Mouse (Mus musculus): ENCODE results near the gene Ppp1r21. TPM values are rescaled to one million over a fixed set of nuclear protein-coding genes. Genes with fewer than 3 reads are reported as not detected.

The Ppp1r21 gene
- polyA plus RNA-seq, 1 experiment from 2014 or later = 47.2 TPM

DNA sequence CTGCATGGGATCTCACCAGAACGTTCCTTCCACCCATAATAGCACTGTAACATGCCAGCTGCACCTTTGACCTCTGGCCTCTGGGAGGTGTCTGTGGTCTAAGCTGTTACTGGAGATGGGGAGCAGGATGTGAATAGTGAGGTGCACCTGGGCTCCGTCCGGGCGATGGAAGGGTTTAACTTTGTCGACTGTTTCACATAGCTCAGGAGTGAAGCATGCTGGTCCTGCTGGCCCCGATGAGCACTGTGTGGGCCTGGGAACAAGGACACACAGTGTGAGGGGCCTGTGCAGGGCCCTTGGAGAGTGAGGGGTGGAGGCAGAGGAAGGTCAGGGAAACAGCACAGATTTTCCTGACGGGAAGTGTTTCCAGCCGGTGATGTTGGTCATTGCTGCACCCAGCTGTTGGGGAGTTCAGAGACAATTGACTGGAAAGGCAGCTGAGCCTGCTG lies 23.1 kb downstream of the Ppp1r21 start:
- no peak for DNase-seq
- Histone ChIP-seq H3K4me1 (ENCODE audit: control insufficient read depth, insufficient read depth, low read length) (no peaks in the 10 kb centered on the region), H3K36me3 (ENCODE audit: control insufficient read depth, insufficient read depth, low read length) (peaks cover 57% of the 10 kb centered on the region), H3K9ac (replicated peaks; ENCODE audit: low read length) (no peak overlapping the region), H3K27me3 (ENCODE audit: control insufficient read depth, insufficient read depth, low read length) (no peaks in the 10 kb centered on the region), H3K9me3 (ENCODE audit: control insufficient read depth, low read length) (no peaks in the 10 kb centered on the region), H3K4me2 (ENCODE audit: low read length) (no peak overlapping the region), H3K27ac (replicated peaks; ENCODE audit: low read depth, low read length) (no peak overlapping the region), H3K4me3 (replicated peaks; ENCODE audit: low read depth, low read length) (no peak overlapping the region)
- WGBS = 58% methylated on average over 8 of the region's 8 CpGs
- peak; percentile 14; the same call in 1 of the 2 replicates for ATAC-seq (ENCODE audit: low FRiP score, low TSS enrichment)

DNA sequence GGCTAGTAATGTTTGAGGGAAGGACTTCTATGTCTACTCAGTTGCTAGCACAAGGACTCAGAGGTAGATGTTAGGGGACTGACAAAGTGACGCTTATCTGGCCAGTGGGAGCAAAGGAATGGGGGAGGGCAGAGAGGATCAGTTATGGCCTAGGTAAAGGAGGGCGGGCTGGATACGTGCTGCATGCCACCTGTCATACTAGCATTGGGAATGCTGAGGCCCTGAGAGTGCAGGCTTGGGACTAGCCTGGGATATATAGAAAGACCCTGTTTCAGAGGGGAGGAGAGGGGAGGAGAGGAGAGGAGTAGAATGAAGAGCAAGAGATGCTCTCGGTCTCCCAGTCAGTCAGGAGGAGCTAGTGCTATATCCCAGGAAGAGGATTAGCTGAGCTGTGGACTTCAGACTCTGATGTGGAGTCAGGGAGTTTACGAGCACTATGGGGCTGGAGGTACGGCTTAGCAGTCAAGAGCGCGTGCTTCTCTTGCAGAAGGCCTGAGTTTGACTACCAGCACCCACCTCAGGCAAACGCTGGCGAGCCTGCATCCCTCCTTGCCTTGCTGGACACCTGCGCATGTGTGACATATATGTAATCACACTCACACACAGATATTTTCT lies 23.7 kb downstream of the Ppp1r21 start:
- H3K27me3 ChIP-seq (ENCODE audit: control insufficient read depth, insufficient read depth, low read length) = no peaks in the 10 kb centered on the region
- DNase-seq (no peak), ATAC-seq (ENCODE audit: low FRiP score, low TSS enrichment) (no peak)
- H3K4me3 ChIP-seq (replicated peaks; ENCODE audit: low read depth, low read length) = no peak overlapping the region
- no peaks in the 10 kb centered on the region for H3K9me3 ChIP-seq (ENCODE audit: control insufficient read depth, low read length)
- no peak overlapping the region for H3K4me2 ChIP-seq (ENCODE audit: low read length)
- H3K27ac ChIP-seq (replicated peaks; ENCODE audit: low read depth, low read length) = no peak overlapping the region
- no peaks in the 10 kb centered on the region for H3K4me1 ChIP-seq (ENCODE audit: control insufficient read depth, insufficient read depth, low read length)
- 84% methylated on average over 11 of the region's 11 CpGs for WGBS
- H3K36me3 ChIP-seq (ENCODE audit: control insufficient read depth, insufficient read depth, low read length) = peaks cover 54% of the 10 kb centered on the region
- H3K9ac ChIP-seq (replicated peaks; ENCODE audit: low read length) = no peak overlapping the region

DNA sequence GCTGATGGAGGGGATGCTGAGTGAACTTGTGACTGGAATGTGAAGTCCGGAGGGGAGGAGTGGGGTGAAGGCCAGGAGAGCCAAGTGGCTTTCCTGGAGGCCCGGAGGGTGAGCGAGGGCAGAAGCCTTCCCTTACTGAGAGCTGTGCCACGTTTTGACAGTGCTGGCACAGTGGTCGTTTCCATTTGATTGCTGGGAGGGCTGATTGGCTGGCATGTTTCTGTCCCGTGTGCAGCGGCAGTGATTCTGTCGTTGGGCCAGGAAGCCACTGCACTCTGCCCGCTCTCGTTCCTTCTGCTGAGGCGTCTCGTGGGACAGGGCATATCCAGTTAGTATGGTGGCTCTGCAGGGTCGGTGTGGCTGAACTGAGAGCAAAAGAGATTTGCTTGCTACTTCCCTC lies 26.3 kb downstream of the Ppp1r21 start:
- Histone ChIP-seq H3K4me1 (ENCODE audit: control insufficient read depth, insufficient read depth, low read length) (no peaks in the 10 kb centered on the region), H3K36me3 (ENCODE audit: control insufficient read depth, insufficient read depth, low read length) (peaks cover 44% of the 10 kb centered on the region), H3K9ac (replicated peaks; ENCODE audit: low read length) (no peak overlapping the region), H3K27ac (replicated peaks; ENCODE audit: low read depth, low read length) (no peak overlapping the region), H3K9me3 (ENCODE audit: control insufficient read depth, low read length) (no peaks in the 10 kb centered on the region), H3K27me3 (ENCODE audit: control insufficient read depth, insufficient read depth, low read length) (no peaks in the 10 kb centered on the region), H3K4me3 (replicated peaks; ENCODE audit: low read depth, low read length) (no peak overlapping the region), H3K4me2 (ENCODE audit: low read length) (no peak overlapping the region)
- no peak for ATAC-seq (ENCODE audit: low FRiP score, low TSS enrichment)
- WGBS = 83% methylated on average over 13 of the region's 13 CpGs
- peak; percentile 10 for DNase-seq

DNA sequence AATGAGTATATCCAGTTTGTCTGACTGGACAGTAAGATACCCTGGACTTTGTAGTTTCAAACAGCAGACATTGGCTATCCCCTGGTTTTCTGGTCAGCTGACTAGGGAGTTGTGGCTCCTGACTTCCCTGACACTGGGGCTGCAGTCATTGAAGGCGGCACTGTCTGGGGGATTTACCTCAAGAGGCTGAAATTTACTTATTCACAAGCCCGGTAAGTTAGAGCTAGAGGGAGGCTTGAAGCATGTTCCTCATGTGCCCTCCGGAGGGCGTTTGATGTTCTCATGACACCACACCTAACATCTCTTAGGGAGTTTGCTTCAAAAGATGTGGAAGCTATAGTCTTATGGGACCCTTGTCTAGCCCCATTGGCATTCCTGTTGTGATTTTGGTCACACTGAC lies 26.8 kb downstream of the Ppp1r21 start:
- ATAC-seq (ENCODE audit: low FRiP score, low TSS enrichment) (no peak), DNase-seq (no peak)
- Histone ChIP-seq H3K4me2 (ENCODE audit: low read length) (no peak overlapping the region), H3K4me3 (replicated peaks; ENCODE audit: low read depth, low read length) (no peak overlapping the region), H3K9ac (replicated peaks; ENCODE audit: low read length) (no peak overlapping the region), H3K36me3 (ENCODE audit: control insufficient read depth, insufficient read depth, low read length) (peaks cover 47% of the 10 kb centered on the region), H3K27ac (replicated peaks; ENCODE audit: low read depth, low read length) (no peak overlapping the region), H3K9me3 (ENCODE audit: control insufficient read depth, low read length) (no peaks in the 10 kb centered on the region), H3K27me3 (ENCODE audit: control insufficient read depth, insufficient read depth, low read length) (no peaks in the 10 kb centered on the region), H3K4me1 (ENCODE audit: control insufficient read depth, insufficient read depth, low read length) (no peaks in the 10 kb centered on the region)
- WGBS = 72% methylated on average over 4 of the region's 4 CpGs

DNA sequence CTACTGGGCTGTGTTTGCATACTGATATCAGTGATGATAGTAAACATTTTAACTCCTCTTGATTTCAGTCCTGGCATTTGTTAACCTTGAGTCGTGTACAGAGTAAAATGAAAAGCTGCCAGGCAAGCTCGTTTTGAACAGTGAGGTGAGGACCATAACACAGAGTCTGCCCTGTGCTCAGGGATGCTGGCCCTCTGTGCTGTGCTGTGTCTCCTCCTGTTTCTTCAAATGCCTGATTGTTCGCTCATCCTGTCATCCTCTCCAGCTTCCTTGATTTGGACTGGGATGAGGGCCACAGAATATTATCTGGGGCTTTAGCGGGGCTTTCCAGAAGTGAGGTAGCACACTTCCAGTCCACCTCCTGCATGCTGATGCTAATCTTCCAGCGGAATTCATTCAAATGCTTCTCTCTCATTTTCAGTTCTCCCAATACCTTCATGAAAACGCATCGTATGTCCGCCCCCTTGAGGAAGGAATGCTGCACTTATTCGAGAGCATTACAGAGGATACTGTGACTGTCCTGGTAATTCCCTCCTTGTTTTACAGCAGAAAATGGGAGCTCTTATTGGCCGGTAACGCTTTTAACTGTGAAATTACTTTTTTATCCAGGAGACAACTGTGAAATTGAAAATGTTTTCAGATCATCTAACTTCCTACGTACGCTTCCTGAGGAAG lies 28.4 kb downstream of the Ppp1r21 start:
- no peak overlapping the region for H3K9ac ChIP-seq (replicated peaks; ENCODE audit: low read length)
- H3K9me3 ChIP-seq (ENCODE audit: control insufficient read depth, low read length) = no peaks in the 10 kb centered on the region
- H3K4me3 ChIP-seq (replicated peaks; ENCODE audit: low read depth, low read length) = no peak overlapping the region
- ATAC-seq (ENCODE audit: low FRiP score, low TSS enrichment) = 0 out of 2 replicates have a peak, but pooled peaks have one; percentile 59
- H3K4me1 ChIP-seq (ENCODE audit: control insufficient read depth, insufficient read depth, low read length) = no peaks in the 10 kb centered on the region
- H3K4me2 ChIP-seq (ENCODE audit: low read length) = no peak overlapping the region
- peak; percentile 89 for DNase-seq
- 30% methylated on average over 13 of the region's 13 CpGs for WGBS
- H3K27me3 ChIP-seq (ENCODE audit: control insufficient read depth, insufficient read depth, low read length) = no peaks in the 10 kb centered on the region
- H3K36me3 ChIP-seq (ENCODE audit: control insufficient read depth, insufficient read depth, low read length) = peaks cover 57% of the 10 kb centered on the region
- H3K27ac ChIP-seq (replicated peaks; ENCODE audit: low read depth, low read length) = 0 out of 2 replicates have a peak overlapping the region, but pooled peaks have one; percentile 2

DNA sequence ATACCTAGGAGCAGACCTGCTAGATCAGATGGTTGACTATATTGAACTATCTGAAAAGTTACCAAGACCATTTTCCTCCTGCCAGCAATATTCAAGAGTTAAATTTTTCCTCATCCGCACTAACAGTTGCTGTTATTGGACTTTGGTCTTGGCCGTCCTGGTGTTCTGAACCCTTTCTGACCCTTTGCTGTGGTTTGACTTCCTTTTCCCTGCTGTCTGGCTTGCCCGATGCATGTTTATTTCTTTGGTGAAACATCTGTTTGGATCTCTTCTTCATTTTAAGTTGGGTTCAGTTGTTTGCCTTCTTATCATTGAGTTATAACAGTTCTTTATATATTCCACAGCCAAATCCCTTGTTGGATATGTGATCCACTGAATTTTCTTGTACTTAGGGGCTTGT lies 33.7 kb downstream of the Ppp1r21 start:
- WGBS = 92% methylated on average over 3 of the region's 3 CpGs
- no peak overlapping the region for H3K27ac ChIP-seq (replicated peaks; ENCODE audit: low read depth, low read length)

DNA sequence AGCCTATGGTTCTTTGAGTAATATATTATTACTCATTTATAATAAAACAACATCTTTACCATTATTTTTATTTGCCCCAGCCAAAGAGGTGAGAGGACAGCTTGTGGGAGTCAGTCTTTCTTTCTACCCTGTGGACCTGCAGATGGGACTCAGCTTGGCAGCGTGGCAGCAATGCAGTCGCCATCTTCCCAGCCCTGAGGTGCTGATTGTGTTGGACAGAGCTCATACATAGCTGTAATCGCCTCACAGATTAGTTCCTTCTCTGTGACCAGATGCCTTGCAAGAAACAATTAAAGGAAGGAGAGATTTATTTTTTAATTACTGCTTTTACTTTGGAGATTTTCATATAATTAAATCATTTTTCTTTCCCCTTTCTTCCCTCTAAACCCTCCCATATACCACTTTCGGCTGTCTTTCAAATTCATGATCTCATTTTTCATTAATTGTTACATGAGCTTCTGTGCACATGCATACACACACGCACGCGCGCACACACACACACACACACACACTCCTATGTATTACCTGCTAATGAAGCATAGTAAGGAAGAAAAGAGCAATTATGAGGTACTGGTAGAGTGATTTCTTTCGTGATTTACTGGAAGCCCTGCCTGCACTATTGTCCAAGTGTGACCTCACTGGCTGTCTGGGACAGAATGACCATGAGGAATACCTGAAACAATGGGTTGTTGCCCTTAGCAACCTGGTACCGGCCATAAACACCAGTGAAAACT lies 40.1 kb downstream of the Ppp1r21 start:
- DNase-seq = peak; percentile 13
- Histone ChIP-seq H3K9ac (replicated peaks; ENCODE audit: low read length) (no peak overlapping the region), H3K4me1 (ENCODE audit: control insufficient read depth, insufficient read depth, low read length) (no peaks in the 10 kb centered on the region), H3K36me3 (ENCODE audit: control insufficient read depth, insufficient read depth, low read length) (peaks cover 70% of the 10 kb centered on the region), H3K4me3 (replicated peaks; ENCODE audit: low read depth, low read length) (no peak overlapping the region), H3K27me3 (ENCODE audit: control insufficient read depth, insufficient read depth, low read length) (no peaks in the 10 kb centered on the region), H3K4me2 (ENCODE audit: low read length) (no peak overlapping the region), H3K27ac (replicated peaks; ENCODE audit: low read depth, low read length) (0 out of 2 replicates have a peak overlapping the region, but pooled peaks have one; percentile 32), H3K9me3 (ENCODE audit: control insufficient read depth, low read length) (no peaks in the 10 kb centered on the region)
- 58% methylated on average over 10 of the region's 10 CpGs for WGBS
- ATAC-seq (ENCODE audit: low FRiP score, low TSS enrichment) = no peak

More for the DNA sequence above, 33.7 kb downstream of the Ppp1r21 start:
- H3K4me1 ChIP-seq (ENCODE audit: control insufficient read depth, insufficient read depth, low read length) = no peaks in the 10 kb centered on the region
- DNase-seq (no peak), ATAC-seq (ENCODE audit: low FRiP score, low TSS enrichment) (no peak)
- H3K36me3 ChIP-seq (ENCODE audit: control insufficient read depth, insufficient read depth, low read length) = peaks cover 44% of the 10 kb centered on the region
- H3K9me3 ChIP-seq (ENCODE audit: control insufficient read depth, low read length) = no peaks in the 10 kb centered on the region
- H3K27me3 ChIP-seq (ENCODE audit: control insufficient read depth, insufficient read depth, low read length) = no peaks in the 10 kb centered on the region
- H3K4me3 ChIP-seq (replicated peaks; ENCODE audit: low read depth, low read length) = no peak overlapping the region
- H3K4me2 ChIP-seq (ENCODE audit: low read length) = no peak overlapping the region
- H3K9ac ChIP-seq (replicated peaks; ENCODE audit: low read length) = no peak overlapping the region

DNA sequence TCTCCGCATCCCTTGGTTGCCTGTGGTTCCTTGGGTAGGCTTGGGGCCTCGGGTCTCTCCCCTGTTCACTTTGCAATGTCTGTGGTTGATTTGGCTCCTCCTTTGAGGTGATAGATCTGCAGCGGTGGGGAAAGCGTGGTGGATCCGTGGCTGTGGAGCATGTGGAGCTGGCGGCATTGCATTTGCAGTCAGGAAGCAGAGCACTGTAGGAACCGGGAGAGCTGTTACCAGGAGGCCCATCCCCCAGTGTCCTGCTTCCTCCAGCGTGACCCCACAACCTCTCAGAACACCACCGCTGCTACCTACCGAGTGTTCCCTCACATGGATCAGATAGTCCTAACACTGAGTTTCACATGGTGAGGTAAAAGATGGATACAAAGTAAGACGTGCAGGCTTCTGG lies 40.9 kb downstream of the Ppp1r21 start:
- Histone ChIP-seq H3K9ac (replicated peaks; ENCODE audit: low read length) (no peak overlapping the region), H3K4me3 (replicated peaks; ENCODE audit: low read depth, low read length) (no peak overlapping the region), H3K27me3 (ENCODE audit: control insufficient read depth, insufficient read depth, low read length) (no peaks in the 10 kb centered on the region), H3K27ac (replicated peaks; ENCODE audit: low read depth, low read length) (0 out of 2 replicates have a peak overlapping the region, but pooled peaks have one; percentile 32), H3K36me3 (ENCODE audit: control insufficient read depth, insufficient read depth, low read length) (peaks cover 78% of the 10 kb centered on the region), H3K4me1 (ENCODE audit: control insufficient read depth, insufficient read depth, low read length) (no peaks in the 10 kb centered on the region), H3K4me2 (ENCODE audit: low read length) (no peak overlapping the region), H3K9me3 (ENCODE audit: control insufficient read depth, low read length) (no peaks in the 10 kb centered on the region)
- ATAC-seq (ENCODE audit: low FRiP score, low TSS enrichment) (no peak), DNase-seq (no peak)
- 87% methylated on average over 11 of the region's 11 CpGs for WGBS

Measured in midbrain, embryonic 14.5 days (tissue).